In the genomic region with DNA sequence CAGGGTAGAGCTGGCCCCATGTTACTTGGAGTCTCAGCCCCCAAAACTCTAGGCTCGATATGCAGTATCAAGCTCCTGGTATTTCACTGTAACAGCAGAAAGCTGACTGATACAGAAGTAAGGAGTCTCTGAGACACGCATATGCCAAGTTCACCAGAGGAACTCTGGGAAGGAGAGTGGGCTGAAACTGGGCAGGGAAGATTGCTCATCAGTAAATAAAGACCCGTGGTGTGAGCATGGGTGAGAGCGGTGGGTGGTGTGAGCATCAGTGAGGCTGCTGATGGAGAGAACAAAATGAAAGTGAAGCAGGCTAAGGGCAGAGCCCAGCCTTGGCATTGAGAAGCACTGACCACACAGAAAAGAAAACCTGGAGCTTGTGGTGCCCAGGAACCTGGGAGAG, we compare ENCODE assay signal across 16 mouse cellular contexts.
DNase-seq lines count a peak whose midpoint lies in the region.
"Had no signal": no experiment of that assay in that cellular context is flagged by ENCODE, and none has a peak within 500 bp of the region (broad histone marks: within the 10 kb centered on the region; RNA-seq: fewer than 3 reads in every experiment).

No protein-coding gene starts in this region.

- DNase-seq in frontal cortex, postnatal 36 days (ENCODE audit: low spot score in 2 of 2) = peak; percentile 42 to 45
- no peak for DNase-seq in frontal cortex, postnatal 25 days (ENCODE audit: low spot score in 2 of 2)
- DNase-seq in left cerebral cortex, postnatal 25 days (ENCODE audit: low spot score in 2 of 2) = peak; percentile 17 to 76
- no peak for DNase-seq in left cerebral cortex, postnatal 10 days (ENCODE audit: extremely low spot score in 1 of 2, low spot score in 2 of 2)
- peak; percentile 34 for DNase-seq in right cerebral cortex, postnatal 25 days
- no peak for DNase-seq in right cerebral cortex, postnatal 14 days
- DNase-seq in right cerebral cortex, postnatal 36 days (ENCODE audit: low spot score in 2 of 2) = peak; percentile 17 to 44
- no peak for DNase-seq in adrenal gland, postnatal 4 days (ENCODE audit: low spot score in 2 of 2)
- DNase-seq: adrenal gland, adult 2 months; adrenal gland, postnatal 14 days; cerebellum, adult 18-20 months; cerebellum, adult 9-10 months; cerebellum, postnatal 14 days; gastrocnemius, postnatal 10 days; gastrocnemius, postnatal 36 days; heart, adult 2 months had no signal

- intact Hi-C loops in left cerebral cortex, postnatal 25 days (cut with DNase I) = no loop called here
- intact Hi-C loops in left cerebral cortex, postnatal 10 days (cut with DNase I) = no loop called here

Comparison
In these comparisons a context has a peak if more than half of its experiments do, and no peak if none do; other contexts are left out.
1. DNase-seq: peak in frontal cortex, postnatal 36 days (2 of 2), left cerebral cortex, postnatal 25 days (2 of 2), right cerebral cortex, postnatal 25 days (single experiment) and right cerebral cortex, postnatal 36 days (2 of 2); none in frontal cortex, postnatal 25 days (0 of 2), left cerebral cortex, postnatal 10 days (0 of 2), right cerebral cortex, postnatal 14 days (single experiment) and adrenal gland, postnatal 4 days (0 of 2).